Mouse (Mus musculus) heart, postnatal 0 days (tissue): ENCODE measurements at regions not wholly inside any gene's neighbourhood (a gene's known extent, or its start where the extent isn't known, plus 50 kb on each side); places are given as distances from the start of the nearest gene placed in this dataset.
"Not testable (repeated sequence)": the region's sequence is repeated elsewhere in the genome, so short reads cannot be mapped to it uniquely, and the experiment has no call there.

Experiments used
- ATAC-seq: fragments of 200-750 bp; cut with Nextera tagmentation; 2 replicates; pipeline ENCODE4 v1.8.0; 2017; ENCODE audit warnings: low read depth, moderate number of reproducible peaks, moderate library complexity; ENCODE audit not compliant: insufficient read depth
- DNase-seq: peaks from one replicate; pipeline ENCODE4 v3.0.0-alpha.2; 2016; ENCODE audit warnings: low spot score
- H3K27ac ChIP-seq: fragments of 300-500 bp; sonication (generic); 2 replicates; pipeline ENCODE4 v1.5.1; 2014; ENCODE audit warnings: low read depth, mild to moderate bottlenecking
- H3K27me3 ChIP-seq: fragments of 300-500 bp; sonication (generic); 2 replicates; pipeline ENCODE4 v1.6.1; 2014; ENCODE audit warnings: low read length, mixed read lengths; ENCODE audit not compliant: control insufficient read depth, insufficient read depth
- H3K36me3 ChIP-seq: fragments of 300-500 bp; sonication (generic); replicated peaks from 2 replicates; pipeline ENCODE4 v1.6.1; 2014; ENCODE audit warnings: low read length, mixed read lengths; ENCODE audit not compliant: control insufficient read depth, insufficient read depth
- H3K4me1 ChIP-seq: fragments of 300-500 bp; sonication (generic); 2 replicates; pipeline ENCODE4 v1.6.1; 2014; ENCODE audit warnings: antibody characterized with exemption; ENCODE audit not compliant: control insufficient read depth, insufficient read depth
- H3K4me2 ChIP-seq: fragments of 300-500 bp; sonication (generic); 2 replicates; pipeline ENCODE4 v1.6.1; 2014; ENCODE audit warnings: low read depth, mild to moderate bottlenecking, low read length, moderate library complexity
- H3K4me3 ChIP-seq: fragments of 300-500 bp; sonication (generic); 2 replicates; pipeline ENCODE4 v1.5.1; 2014; ENCODE audit warnings: low read depth, low read length
- H3K9ac ChIP-seq: fragments of 300-500 bp; sonication (generic); replicated peaks from 2 replicates; pipeline ENCODE4 v1.6.1; 2014; ENCODE audit warnings: low read depth, low read length, mixed read lengths
- H3K9me3 ChIP-seq: fragments of 300-500 bp; sonication (generic); replicated peaks from 2 replicates; pipeline ENCODE4 v1.6.1; 2016; ENCODE audit warnings: low read length; ENCODE audit not compliant: control insufficient read depth
- CTCF ChIP-seq: IDR thresholded peaks from 2 replicates; pipeline ENCODE4 v1.5.1; 2016; ENCODE audit warnings: antibody characterized with exemption, control low read depth, low read depth
- EP300 ChIP-seq: IDR thresholded peaks from 2 replicates; pipeline ENCODE4 v1.6.1; 2016; ENCODE audit warnings: antibody characterized with exemption, low read depth
- WGBS: fragments of 180-500 bp; shearing (Covaris S2); extraction: QIAGEN DNeasy Blood & Tissue Kit; methylation state at CpG from one replicate; pipeline ENCODE4 v1.1.7; 2014; 5-methylcytosine and 5-hydroxymethylcytosine counted together

GRCm38 (mm10) chr14:18486132-18486800 is 154.6 kb upstream of the Ube2e1 start:
- no peaks in the 10 kb centered on the region for H3K36me3 ChIP-seq
- H3K4me2 ChIP-seq, result no peak overlapping the region
- H3K4me3 ChIP-seq, result no peak overlapping the region
- no peaks in the 10 kb centered on the region for H3K4me1 ChIP-seq
- no peak overlapping the region for H3K27ac ChIP-seq
- H3K27me3 ChIP-seq, result no peaks in the 10 kb centered on the region
- TF ChIP-seq EP300 (no peak), CTCF (no peak)
- no peak for ATAC-seq
- 76% methylated on average over 4 of the region's 4 CpGs for WGBS
- no peaks in the 10 kb centered on the region for H3K9me3 ChIP-seq
- no peak overlapping the region for H3K9ac ChIP-seq
- DNase-seq, result no peak

GRCm38 (mm10) chr14:18485526-18485925 is 153.9 kb upstream of the Ube2e1 start:
- Histone ChIP-seq H3K27ac (no peak overlapping the region), H3K4me3 (no peak overlapping the region), H3K4me1 (no peaks in the 10 kb centered on the region), H3K36me3 (no peaks in the 10 kb centered on the region), H3K9ac (no peak overlapping the region), H3K27me3 (no peaks in the 10 kb centered on the region), H3K9me3 (no peaks in the 10 kb centered on the region), H3K4me2 (no peak overlapping the region)
- ATAC-seq (no peak), DNase-seq (no peak)
- TF ChIP-seq EP300 (no peak), CTCF (no peak)

GRCm38 (mm10) chr14:18476795-18477320 is 145.2 kb upstream of the Ube2e1 start:
- Histone ChIP-seq H3K4me2 (no peak overlapping the region), H3K27me3 (no peaks in the 10 kb centered on the region), H3K9me3 (no peaks in the 10 kb centered on the region), H3K4me1 (no peaks in the 10 kb centered on the region), H3K27ac (no peak overlapping the region), H3K9ac (no peak overlapping the region), H3K36me3 (no peaks in the 10 kb centered on the region), H3K4me3 (no peak overlapping the region)
- no peak for ATAC-seq
- TF ChIP-seq EP300 (no peak), CTCF (no peak)
- 62% methylated on average over 3 of the region's 3 CpGs for WGBS
- DNase-seq, result no peak

- Histone ChIP-seq H3K4me3 (no peak overlapping the region), H3K36me3 (no peaks in the 10 kb centered on the region), H3K27ac (no peak overlapping the region), H3K4me2 (no peak overlapping the region), H3K4me1 (no peaks in the 10 kb centered on the region), H3K27me3 (no peaks in the 10 kb centered on the region), H3K9me3 (no peaks in the 10 kb centered on the region), H3K9ac (no peak overlapping the region)
- DNase-seq (no peak), ATAC-seq (no peak)
- TF ChIP-seq CTCF, result no peak
- 47% methylated on average over 3 of the region's 3 CpGs for WGBS
Observed at GRCm38 (mm10) chr14:18468611-18469010, 137.0 kb upstream of the Ube2e1 start.

GRCm38 (mm10) chr14:18466864-18467263 is 135.2 kb upstream of the Ube2e1 start:
- 61% methylated on average over 4 of the region's 4 CpGs for WGBS
- not testable (repeated sequence) for H3K27ac ChIP-seq, H3K4me3 ChIP-seq, H3K9me3 ChIP-seq, DNase-seq, ATAC-seq, H3K9ac ChIP-seq, H3K27me3 ChIP-seq, H3K4me1 ChIP-seq, H3K4me2 ChIP-seq, H3K36me3 ChIP-seq

- ATAC-seq, H3K9ac ChIP-seq, H3K4me2 ChIP-seq, H3K27ac ChIP-seq, H3K27me3 ChIP-seq, DNase-seq, H3K4me3 ChIP-seq, H3K9me3 ChIP-seq, H3K4me1 ChIP-seq, H3K36me3 ChIP-seq: not testable (repeated sequence)
- 29% methylated on average over 5 of the region's 5 CpGs for WGBS
Observed at GRCm38 (mm10) chr14:18464199-18464598, 132.5 kb upstream of the Ube2e1 start.
